Mouse (Mus musculus) NIH3T3 (cell line): ENCODE results near the gene Gm37240.

ENCODE experiments used
- DNase-seq: peaks from one replicate; pipeline ENCODE4 v3.0.0-alpha.2; 2012; ENCODE audit warnings: low read depth

Gene Gm37240

DNA sequence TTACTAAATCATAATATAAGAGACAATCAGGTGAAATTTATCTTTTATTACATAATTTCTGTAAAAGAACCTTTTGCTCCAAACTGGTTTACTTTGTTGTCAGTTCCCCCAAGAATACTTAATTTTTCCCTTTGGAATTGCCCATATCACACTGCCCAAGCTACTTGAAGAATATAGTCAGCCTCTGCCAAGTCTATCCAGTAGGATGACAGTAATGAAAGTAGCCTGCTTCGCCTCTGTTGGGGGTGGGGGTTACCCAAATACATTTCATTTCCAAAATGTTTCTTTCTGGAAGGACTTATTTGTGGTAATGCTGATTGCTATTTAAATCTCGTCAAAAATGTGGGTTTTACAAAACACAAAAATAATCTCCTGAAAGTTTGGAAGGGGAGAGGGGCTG is 935.6 kb downstream of the Gm37240 start:
- no peak for DNase-seq

DNA sequence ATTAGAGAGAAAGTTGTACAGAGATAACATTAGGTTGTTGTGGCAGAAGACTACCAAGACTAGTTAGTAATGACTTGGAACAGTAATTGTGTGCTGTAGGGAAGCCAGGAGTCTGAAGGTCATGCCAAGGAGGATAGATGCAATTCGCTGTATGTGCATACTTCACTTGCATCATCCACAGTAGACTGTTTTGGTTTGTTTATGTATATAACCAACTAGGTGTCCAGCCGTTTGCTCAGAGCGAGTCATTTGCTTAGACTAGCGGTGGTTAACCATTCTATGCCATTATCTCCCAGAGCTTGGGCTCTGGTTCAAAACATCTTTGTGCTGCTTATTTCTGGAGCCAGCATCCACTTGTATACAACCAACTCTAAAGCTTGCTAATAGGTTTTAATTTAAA is 937.9 kb downstream of the Gm37240 start:
- peak; percentile 42 for DNase-seq

DNA sequence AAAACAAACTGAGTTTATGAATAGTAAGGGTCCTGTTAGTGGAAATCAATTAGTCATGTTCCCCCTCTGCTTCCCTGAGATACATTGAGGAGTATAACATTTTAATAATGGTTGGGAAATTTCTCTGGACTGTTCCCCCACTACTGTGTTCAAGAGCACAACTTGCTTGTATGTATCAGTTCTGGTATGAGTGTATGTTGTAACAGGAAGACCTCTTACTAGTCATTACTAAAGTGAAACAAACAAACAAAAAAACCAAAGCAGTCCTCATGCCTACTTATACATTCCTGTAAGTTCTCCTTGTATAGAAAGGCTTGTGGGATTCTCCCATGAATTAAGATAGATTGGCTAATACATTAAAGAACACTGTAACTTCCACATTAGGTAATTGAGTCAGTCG is 940.9 kb downstream of the Gm37240 start:
- DNase-seq = no peak

DNA sequence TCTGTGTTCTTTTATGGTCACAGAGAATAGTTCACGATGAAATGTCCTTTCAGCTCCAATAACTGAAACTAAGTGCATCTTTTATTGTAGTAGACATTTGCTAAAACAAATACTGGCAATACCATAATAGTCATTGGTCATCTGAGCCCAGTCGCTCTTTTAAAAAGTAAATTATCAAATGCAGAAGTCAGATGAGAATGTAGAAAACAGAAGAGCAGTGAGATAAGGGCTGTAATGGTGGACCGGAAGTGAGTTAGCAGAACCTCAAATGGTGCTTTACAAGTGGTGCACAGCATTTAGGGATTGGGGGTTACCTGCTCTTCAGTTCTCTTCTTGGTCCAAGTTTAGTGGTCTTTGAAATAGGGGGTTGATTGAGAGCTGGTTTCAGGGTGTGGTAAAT is 942.4 kb downstream of the Gm37240 start:
- DNase-seq = no peak

DNA sequence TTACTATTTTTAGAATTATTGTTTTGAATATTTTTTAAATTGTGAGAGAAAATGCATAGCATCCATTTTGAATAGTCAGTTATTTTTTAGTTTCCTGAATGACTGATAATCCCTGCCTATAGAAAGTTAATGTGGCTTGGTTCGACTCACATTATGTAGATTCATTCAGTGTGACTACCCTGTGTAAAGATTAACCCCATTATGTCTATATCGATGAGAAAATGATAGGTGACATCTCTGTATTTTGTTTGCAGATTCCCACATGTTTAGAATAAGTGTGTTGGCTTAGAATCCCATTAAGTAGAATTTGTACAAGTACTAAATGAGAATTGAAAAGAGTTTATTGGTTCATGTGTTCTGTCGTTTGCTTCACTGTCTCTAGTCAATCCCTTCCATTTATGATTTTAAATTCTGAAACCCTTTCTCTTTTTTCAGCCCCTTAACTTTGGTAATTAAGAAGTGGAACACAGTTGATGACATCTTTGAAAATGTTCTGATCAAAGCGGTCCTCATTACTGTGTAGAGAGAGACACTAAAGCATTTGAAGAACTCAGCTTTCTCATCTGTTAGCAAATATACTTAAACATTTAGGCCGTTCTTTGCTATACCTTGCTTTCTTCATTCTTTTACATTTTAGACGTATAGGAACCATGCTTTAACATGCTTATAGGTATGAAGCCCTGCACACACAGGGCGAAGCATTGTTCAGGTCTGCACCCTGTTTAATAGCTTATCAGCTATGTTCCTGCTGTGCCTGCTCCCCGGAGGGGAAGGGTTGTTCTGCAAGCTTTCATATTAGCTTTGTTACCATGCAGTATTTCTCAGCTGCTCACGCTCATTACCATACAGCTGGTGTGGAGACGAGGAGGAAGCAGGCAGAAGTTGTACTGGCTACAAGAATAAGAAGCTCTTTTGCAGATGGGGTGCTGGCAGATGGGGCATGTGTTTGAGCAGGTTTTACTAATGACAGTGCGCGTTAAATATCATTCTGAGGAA is 949.7 kb downstream of the Gm37240 start:
- no peak for DNase-seq

DNA sequence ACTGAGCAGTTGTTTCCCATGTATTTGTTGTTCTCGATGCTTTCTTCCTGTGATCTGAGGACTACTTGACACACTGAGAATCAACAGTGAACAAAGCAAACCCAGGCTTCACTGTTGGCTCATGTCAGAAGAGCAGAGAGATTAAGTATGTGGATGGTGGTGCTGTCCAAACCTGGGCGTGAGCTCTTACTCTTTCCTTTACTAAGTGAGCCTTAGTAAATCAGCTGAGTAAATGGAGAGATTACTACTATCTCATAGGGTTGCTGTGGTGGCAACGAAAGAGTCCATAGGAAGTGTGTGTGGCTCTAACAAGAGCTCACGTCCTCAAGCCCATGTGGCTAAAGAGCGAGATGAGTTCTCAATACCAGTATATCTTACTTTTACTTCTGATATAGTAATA is 950.4 kb downstream of the Gm37240 start:
- DNase-seq = no peak

DNA sequence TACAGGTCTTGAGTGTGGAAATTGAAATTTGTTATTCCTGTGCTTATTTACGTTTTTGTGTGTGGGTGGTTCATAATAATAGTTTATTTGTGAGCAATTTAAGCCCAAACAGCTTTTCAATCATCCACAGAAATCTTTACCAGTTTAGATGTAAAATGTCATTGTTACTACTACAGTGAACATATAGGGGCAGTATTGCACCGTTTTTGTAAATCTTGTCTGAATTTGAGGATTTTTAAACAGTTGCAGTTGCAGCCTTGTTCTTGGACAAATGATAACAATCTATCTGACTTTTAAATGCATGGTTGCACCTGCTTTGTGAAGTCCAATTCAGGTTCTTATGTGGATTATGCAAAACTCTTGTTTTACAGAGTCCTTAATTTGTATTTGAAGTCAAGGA is 951.1 kb downstream of the Gm37240 start:
- peak; percentile 57 for DNase-seq

DNA sequence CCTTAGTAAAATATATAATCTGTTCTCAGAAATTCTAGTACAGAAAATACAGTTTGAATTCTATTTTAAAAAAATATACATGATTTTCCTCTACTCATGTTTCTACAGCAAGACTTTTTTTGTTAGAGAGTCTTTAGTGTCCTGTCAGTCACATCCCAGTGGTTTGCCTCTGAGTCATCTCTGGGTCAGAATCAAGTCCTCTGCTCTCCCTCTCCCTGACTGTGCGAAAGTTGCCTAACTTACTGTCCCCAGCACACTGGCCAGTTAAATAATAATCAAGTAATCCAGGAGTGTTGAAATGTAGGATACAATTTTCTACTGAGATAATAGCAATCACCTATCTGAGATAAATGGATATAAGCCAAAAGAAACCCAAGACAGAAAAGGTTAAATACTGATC is 951.6 kb downstream of the Gm37240 start:
- peak; percentile 41 for DNase-seq

DNA sequence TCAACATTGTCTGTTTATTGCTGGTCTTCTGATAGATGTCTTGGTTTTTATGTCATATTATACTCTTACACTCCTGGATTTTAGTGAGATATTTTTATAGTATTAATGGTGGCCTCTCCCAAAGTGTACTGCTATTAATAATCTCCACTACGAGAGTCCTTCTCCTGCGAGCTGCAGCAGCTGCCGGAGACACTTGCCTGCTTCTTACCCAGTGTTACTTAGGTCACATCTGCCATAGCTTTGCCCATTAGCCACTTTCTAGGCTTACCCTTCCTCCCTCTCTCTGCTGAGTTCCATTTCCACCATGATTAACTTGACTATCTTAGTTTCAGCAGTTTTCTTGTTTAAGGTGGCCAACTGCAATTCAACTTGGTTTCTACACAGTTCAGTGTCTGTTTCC is 956.6 kb downstream of the Gm37240 start:
- DNase-seq = no peak

DNA sequence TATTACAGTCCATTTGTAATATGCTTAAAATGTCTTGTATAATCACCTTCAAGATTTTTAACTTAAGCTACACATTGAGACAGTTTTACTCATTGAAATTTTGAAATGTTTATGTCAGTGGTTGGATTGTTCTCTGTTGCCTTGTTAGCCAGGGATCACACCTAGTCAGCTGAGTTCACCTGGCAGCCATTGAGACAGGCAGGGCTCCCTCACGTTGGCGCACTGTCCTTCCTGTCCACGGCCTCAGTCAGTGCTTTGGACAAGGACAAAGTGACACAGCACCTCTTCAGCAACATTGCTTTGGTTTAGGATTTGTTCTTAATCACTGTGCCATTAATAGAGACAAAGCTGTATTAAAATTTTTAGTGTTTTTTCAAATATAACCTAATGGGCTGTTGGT is 958.1 kb downstream of the Gm37240 start:
- DNase-seq = no peak

DNA sequence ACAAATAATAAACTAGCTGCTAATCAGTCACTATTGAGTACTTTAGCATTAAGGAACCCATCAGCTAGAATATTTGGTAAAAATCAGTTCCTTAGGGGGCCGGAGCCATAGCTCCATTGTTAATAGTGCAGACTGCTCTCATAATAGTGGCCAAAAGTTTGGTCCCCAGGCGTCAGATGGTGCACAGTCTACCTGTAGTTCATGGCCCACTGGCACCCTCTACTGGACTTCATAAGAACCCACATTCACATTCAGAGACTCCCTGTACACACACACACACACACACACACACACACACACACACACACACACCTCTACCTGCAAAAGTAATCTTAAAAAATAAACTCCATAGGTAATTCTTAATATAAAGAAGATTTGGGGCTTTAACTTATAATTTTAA is 959.4 kb downstream of the Gm37240 start:
- DNase-seq = no peak

DNA sequence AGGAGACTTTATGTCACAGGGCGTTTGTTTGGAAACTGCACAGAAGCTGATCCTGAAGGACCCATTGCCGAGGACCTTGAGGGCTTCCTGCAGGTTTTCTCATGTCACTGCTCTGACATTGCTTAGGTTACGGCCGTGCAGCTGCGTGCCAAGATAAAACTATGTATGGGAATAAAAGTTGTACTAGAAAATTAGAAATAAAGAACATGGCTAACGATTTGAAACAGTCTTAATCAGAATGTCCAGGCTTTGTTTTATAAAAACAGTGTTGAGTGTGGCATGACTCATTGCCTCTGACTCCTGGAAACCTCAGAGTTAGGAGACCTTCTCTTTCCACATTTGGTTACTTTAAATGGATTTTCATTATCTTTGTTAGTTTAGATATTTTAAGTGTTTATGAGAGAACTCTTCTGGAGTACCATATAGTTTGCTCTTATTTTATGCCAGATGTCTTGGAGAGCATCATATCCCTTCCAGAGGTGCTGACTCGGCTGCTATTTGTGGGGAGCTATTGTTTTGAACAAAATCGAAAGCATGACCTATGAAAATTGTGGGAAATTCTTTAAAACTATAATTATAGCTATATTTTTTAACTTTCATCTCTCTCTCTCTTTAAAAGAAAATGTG is 960.0 kb downstream of the Gm37240 start:
- peak; percentile 11 for DNase-seq

DNA sequence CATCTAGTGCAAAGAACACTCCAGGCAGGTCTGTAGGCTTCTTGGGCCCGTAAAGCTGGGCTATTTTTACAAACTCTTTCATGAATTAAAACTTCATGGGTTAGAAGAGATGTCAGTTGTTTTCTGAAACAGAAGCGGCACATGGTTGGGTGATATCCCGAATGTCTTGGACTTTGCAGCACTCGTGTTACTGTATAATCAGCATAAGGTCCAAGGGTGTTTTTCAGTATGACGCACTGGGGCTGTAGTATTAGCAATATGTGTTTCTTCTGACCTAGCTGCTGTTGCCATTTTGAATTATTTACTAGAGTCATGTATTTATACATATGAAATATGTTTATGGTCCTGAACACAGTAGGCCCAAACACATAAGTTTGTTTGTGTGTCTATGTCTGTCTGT is 961.2 kb downstream of the Gm37240 start:
- no peak for DNase-seq

DNA sequence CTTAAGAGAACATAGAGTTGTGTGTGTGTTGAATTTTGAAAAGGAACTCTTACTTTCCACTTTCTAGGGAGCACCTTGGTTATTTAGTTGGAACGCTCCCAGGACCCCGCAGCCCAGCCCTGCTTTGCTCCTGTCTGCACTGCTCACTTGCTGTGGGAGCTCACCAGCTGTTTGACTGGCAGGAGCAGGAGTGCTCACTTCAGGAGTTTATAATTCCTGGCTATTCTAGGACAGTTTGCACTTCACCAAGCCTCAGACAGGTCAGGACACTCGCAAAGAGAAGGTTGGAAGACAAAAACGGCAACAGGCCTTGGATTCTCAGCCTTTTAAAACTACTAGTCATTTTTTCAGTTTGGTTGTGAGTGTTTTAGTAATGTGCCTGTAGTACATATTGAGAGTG is 962.1 kb downstream of the Gm37240 start:
- no peak for DNase-seq

DNA sequence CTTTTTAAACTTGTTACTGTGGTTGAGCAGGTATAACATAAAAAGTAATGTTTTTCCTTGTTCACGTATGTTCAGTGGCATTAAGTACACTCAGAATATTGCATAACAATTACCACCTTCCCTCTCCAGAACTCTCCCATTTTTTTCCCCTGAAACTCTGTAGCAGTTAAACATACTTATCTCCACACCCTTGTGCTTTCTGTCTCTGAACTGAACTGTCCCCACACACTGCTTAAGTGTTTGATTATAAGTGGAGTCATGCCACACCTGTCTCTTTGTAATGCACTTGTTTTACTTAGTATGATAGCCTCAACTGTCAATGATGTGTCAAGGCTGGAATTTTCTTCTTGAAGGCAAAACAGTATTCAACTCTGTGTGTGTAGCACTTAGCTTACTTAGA is 963.6 kb downstream of the Gm37240 start:
- no peak for DNase-seq

DNA sequence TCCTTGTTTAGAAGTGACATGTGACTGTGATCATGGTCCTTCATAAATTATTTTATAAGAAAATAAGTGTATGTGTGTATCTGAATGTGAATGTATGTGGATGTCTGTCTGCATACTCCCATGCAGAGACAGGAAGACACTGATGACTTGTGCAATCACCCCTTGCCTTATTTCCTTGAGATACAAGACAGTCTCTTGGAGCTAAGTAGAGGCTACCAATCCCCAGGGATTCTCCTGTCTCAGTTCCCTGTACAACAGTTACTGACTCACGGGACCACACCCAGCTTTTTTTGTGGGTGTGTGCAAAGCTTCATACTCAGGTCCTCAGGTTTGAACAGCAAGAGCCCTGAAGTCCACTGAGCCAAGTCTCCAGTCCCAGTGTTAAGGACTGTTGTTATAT is 964.1 kb downstream of the Gm37240 start:
- DNase-seq = no peak

DNA sequence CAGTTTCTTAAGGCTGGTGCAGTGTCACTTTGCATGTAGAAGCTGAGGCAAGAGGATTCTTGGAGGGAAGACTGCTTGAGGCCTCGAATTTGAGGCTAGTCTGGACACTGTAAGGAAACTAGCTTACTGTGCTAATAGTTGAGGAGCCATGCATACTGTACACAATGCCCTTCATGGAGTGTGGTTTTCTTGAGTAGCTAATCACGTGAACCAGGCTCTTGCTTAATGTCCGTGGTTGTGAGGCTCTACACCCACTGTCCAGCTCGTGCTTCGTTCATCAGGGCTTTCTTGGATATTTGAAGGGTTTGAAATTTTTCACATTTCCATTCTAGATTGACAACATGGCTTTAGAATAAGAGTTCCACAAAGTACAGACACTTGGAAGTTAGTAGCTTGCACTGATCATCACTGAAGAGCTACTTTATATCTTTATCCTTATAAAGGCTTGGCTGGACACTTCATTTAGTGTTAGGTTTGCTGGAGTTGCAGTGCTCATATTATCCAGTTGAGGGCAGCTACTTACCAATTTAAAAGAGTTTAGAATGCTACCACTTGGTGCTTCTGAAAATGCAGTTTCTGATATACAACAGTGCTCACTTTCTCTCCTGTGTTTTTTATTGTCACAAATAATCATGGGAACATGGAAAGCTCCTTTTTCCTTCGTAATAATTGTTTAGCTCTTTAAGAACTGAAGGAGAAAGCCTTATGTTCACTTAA is 965.5 kb downstream of the Gm37240 start:
- peak; percentile 70 for DNase-seq

DNA sequence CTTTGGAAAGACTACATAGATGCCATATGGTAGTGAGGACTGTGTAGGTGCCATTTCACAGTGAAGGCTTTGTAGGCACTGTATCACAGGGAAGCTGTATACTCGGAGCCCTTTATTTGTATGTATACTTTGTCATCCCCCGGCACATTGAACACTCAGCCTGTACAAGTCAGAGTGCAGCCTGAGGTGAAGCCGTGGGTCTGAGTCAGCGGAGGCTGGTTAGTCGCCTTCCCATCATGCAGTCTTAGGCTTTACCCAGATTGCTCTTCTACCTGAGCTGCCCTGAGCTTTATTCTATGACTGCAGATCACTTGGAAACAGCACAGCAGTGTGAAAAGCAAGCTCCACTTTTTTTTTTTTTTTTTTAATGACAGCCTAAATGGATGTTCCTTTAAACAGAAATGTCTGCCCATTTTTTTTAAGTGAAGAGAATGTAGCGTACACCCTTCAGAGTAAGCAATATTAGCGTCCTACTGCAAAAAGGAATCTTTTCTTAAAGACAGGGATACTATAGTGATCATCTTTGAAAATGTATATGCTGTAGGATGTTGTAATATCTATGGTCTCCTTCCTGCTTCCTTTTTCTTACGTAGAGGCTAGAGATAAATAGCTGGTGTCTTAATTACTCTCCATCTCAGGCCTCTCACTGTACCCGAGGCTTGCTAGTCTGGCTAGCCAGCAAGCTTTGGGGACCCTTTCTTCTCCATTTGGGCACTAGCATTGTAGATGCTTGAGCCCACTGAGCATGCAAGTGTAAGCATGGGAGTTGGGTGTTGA is 969.2 kb downstream of the Gm37240 start:
- DNase-seq = peak; percentile 27

DNA sequence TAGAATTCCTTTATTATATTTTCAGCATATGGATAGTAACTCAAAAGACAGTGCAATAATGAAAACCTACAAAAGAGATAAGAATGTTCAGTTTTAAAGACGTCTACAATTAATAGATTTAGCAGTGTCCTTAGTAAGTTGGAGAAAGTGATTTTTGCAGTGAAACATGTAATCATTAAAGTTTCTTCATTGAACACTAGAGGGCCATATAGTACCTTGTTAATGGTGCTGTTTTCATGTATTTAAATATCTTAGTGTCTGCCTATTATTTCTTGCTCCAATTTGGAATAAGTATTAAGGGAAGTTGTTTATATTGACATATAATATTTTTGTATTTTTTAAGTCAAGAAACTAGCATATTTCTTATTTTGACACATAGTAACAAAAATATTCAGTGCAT is 973.0 kb downstream of the Gm37240 start:
- peak; percentile 22 for DNase-seq

DNA sequence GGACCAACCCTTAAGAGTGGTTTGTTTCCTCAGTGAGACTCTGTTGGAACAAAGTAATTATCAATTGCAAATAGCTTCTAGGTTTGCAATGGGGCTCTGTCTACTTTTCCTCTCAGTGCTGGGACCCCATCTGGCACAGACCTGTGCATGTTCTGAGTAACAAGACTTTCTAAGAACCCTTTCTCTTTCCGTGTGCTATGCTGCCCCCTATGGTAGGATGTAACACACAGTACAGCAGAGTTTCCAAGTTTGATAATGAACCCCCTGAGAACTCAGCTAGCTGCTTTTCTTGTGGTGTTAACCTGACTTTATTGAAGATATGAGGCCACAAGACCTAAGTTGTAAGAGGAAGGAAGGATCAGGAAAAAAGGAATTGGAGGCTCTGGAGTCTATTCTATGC is 980.8 kb downstream of the Gm37240 start:
- peak; percentile 61 for DNase-seq

DNA sequence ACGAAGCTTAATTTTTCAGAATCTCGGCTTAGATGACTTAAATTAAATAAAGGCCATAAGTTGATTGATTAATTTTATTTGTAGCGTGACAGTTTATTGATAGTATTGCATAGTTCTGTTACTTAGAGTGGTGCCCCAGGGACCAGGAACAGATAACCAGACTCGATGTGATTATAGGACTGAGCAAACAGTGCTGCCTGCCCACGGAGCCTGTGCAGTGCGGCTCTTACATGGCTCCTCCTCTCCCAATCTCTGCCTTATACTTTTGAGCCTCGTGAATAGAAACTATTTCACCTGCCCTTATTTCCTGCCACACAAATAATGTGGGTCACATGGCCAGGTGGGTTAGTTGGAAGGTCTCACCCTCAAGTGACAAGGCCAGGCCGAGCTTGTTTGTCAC is 989.4 kb downstream of the Gm37240 start:
- no peak for DNase-seq

DNA sequence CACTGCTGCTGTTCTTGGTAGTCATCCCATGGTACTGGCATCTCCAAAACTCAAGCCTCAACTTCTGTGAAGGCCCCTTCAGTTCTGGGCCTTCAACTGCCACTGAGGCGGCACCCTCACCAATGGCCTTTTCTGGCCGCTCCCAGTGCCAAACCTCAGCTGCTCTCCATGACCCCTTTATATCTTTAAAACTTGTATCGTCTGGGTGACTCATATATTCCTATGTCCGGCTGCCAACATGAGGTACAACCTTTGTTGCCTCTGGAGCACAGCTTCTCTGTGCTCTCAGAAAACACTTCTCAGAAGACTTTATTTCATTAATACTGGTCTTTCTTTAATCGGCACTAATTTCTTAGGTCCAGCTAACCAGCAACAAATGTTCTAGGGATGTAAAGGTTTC is 996.3 kb downstream of the Gm37240 start:
- DNase-seq = peak; percentile 77
